Mouse (Mus musculus): ENCODE measurements around the gene Lamtor4. TPM values are rescaled to one million over a fixed set of nuclear protein-coding genes. Genes with fewer than 3 reads are reported as not detected.

Lamtor4 gene
- polyA plus RNA-seq, 1 experiment from 2014 or later, result 68.5 TPM

DNA sequence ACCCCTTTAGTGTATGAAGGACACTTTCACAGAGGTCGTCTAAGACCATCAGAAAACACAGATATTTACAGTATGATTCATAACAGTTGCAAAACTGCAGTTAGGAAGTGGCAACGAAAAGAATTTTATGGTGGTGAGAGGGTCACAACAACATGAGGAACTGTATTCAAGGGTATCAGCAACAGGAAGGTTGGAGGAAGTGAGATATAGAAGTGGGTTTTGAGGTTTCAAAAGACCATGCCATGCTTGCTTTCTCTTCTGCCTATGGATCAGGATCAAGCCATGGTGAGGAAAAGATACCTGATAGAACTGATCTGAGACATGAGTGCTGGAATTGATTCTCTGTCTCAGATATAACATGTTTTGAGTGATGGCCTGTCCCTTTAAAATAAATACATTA lies 27.9 kb upstream of the Lamtor4 start:
- H3K4me1 ChIP-seq (replicated peaks; ENCODE audit: control insufficient read depth, insufficient read depth, low read length), result no peaks in the 10 kb centered on the region
- no peaks in the 10 kb centered on the region for H3K27me3 ChIP-seq (replicated peaks; ENCODE audit: control insufficient read depth, insufficient read depth, low read length)
- no peak for ATAC-seq (replicated peaks; ENCODE audit: low FRiP score, low TSS enrichment, low read depth)
- no peaks in the 10 kb centered on the region for H3K36me3 ChIP-seq (ENCODE audit: control insufficient read depth, insufficient read depth, low read length)
- DNase-seq (ENCODE audit: low spot score), result no peak
- no peak overlapping the region for H3K27ac ChIP-seq (ENCODE audit: low read depth)
- H3K9me3 ChIP-seq (ENCODE audit: control insufficient read depth, low read length), result no peaks in the 10 kb centered on the region
- no peak overlapping the region for H3K4me3 ChIP-seq (ENCODE audit: low read depth, low read length)
- H3K4me2 ChIP-seq (ENCODE audit: low read length), result no peak overlapping the region
- no peak overlapping the region for H3K9ac ChIP-seq (ENCODE audit: low read length)
- WGBS, result 65% methylated on average over 2 of the region's 2 CpGs

DNA sequence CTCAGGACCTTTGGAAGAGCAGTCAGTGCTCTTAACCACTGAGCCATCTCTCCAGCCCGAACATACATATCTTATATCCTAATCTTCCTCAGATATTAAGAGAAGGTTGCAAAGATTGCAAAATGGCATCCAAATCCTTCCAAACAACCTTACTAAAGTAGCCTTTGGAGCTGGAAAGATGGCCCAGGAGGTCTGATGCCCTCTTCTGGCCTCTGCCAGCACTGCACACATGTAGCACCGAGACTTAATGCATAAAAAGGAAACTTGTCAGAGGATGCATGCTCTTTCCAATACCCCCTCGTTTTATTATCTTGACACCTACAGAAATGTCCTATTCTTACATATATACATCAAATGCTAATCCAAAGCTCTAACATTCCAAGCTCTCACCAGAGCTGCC lies 27.3 kb upstream of the Lamtor4 start:
- ATAC-seq (replicated peaks; ENCODE audit: low FRiP score, low TSS enrichment, low read depth) (no peak), DNase-seq (ENCODE audit: low spot score) (no peak)
- Histone ChIP-seq H3K4me2 (ENCODE audit: low read length) (no peak overlapping the region), H3K27ac (ENCODE audit: low read depth) (no peak overlapping the region), H3K4me3 (ENCODE audit: low read depth, low read length) (no peak overlapping the region), H3K36me3 (ENCODE audit: control insufficient read depth, insufficient read depth, low read length) (no peaks in the 10 kb centered on the region), H3K4me1 (replicated peaks; ENCODE audit: control insufficient read depth, insufficient read depth, low read length) (no peaks in the 10 kb centered on the region), H3K27me3 (replicated peaks; ENCODE audit: control insufficient read depth, insufficient read depth, low read length) (no peaks in the 10 kb centered on the region), H3K9me3 (ENCODE audit: control insufficient read depth, low read length) (no peaks in the 10 kb centered on the region), H3K9ac (ENCODE audit: low read length) (no peak overlapping the region)
- 52% methylated on average over 3 of the region's 3 CpGs for WGBS

DNA sequence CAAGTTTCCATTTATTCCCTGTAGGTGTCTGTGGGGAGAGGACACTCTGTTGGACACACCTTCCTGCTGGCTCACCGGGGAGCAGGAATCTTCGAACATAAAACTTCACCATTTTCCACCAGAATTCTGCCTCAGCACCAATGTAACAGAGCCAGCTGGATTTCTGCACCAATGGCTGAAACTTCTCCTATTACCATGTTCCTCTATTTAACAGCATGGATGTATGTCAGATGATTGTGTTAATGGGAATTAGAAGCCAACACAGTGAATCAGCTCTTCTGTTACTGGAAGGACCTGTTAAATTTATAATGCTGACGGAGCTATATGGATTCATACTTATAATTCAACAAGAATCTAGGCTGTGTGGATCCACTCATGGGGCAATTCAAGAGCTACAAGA lies 25.8 kb upstream of the Lamtor4 start:
- H3K27ac ChIP-seq (ENCODE audit: low read depth), result no peak overlapping the region
- no peak for ATAC-seq (replicated peaks; ENCODE audit: low FRiP score, low TSS enrichment, low read depth)
- H3K9me3 ChIP-seq (ENCODE audit: control insufficient read depth, low read length), result no peaks in the 10 kb centered on the region
- no peaks in the 10 kb centered on the region for H3K36me3 ChIP-seq (ENCODE audit: control insufficient read depth, insufficient read depth, low read length)
- H3K27me3 ChIP-seq (replicated peaks; ENCODE audit: control insufficient read depth, insufficient read depth, low read length), result no peaks in the 10 kb centered on the region
- no peaks in the 10 kb centered on the region for H3K4me1 ChIP-seq (replicated peaks; ENCODE audit: control insufficient read depth, insufficient read depth, low read length)
- 91% methylated on average over 3 of the region's 3 CpGs for WGBS
- H3K4me2 ChIP-seq (ENCODE audit: low read length), result no peak overlapping the region
- H3K4me3 ChIP-seq (ENCODE audit: low read depth, low read length), result no peak overlapping the region
- no peak overlapping the region for H3K9ac ChIP-seq (ENCODE audit: low read length)
- no peak for DNase-seq (ENCODE audit: low spot score)

- 82% methylated on average over 2 of the region's 2 CpGs for whole genome bisulfite sequencing
- Histone ChIP-seq H3K36me3 (ENCODE audit: control insufficient read depth, insufficient read depth, low read length) (no peaks in the 10 kb centered on the region), H3K4me1 (replicated peaks; ENCODE audit: control insufficient read depth, insufficient read depth, low read length) (no peaks in the 10 kb centered on the region), H3K4me3 (ENCODE audit: low read depth, low read length) (no peak overlapping the region), H3K4me2 (ENCODE audit: low read length) (no peak overlapping the region), H3K9me3 (ENCODE audit: control insufficient read depth, low read length) (no peaks in the 10 kb centered on the region), H3K27me3 (replicated peaks; ENCODE audit: control insufficient read depth, insufficient read depth, low read length) (no peaks in the 10 kb centered on the region), H3K27ac (ENCODE audit: low read depth) (no peak overlapping the region), H3K9ac (ENCODE audit: low read length) (no peak overlapping the region)
- ATAC-seq (replicated peaks; ENCODE audit: low FRiP score, low TSS enrichment, low read depth) (no peak), DNase-seq (ENCODE audit: low spot score) (no peak)
These were observed 21.5 kb upstream of the Lamtor4 start for GRCm38 (mm10) chr5:138233778-138234177.

- no peak overlapping the region for H3K4me3 ChIP-seq (ENCODE audit: low read depth, low read length)
- DNase-seq (ENCODE audit: low spot score) (no peak), ATAC-seq (replicated peaks; ENCODE audit: low FRiP score, low TSS enrichment, low read depth) (no peak)
- H3K9ac ChIP-seq (ENCODE audit: low read length), result no peak overlapping the region
- H3K27me3 ChIP-seq (replicated peaks; ENCODE audit: control insufficient read depth, insufficient read depth, low read length), result no peaks in the 10 kb centered on the region
- no peak overlapping the region for H3K27ac ChIP-seq (ENCODE audit: low read depth)
- H3K36me3 ChIP-seq (ENCODE audit: control insufficient read depth, insufficient read depth, low read length), result no peaks in the 10 kb centered on the region
- H3K4me2 ChIP-seq (ENCODE audit: low read length), result no peak overlapping the region
- no peaks in the 10 kb centered on the region for H3K4me1 ChIP-seq (replicated peaks; ENCODE audit: control insufficient read depth, insufficient read depth, low read length)
- no peaks in the 10 kb centered on the region for H3K9me3 ChIP-seq (ENCODE audit: control insufficient read depth, low read length)
These were observed 21.1 kb upstream of the Lamtor4 start for GRCm38 (mm10) chr5:138234224-138234623.

- H3K4me3 ChIP-seq (ENCODE audit: low read depth, low read length), result no peak overlapping the region
- no peaks in the 10 kb centered on the region for H3K36me3 ChIP-seq (ENCODE audit: control insufficient read depth, insufficient read depth, low read length)
- no peaks in the 10 kb centered on the region for H3K9me3 ChIP-seq (ENCODE audit: control insufficient read depth, low read length)
- no peak for ATAC-seq (replicated peaks; ENCODE audit: low FRiP score, low TSS enrichment, low read depth)
- no peaks in the 10 kb centered on the region for H3K4me1 ChIP-seq (replicated peaks; ENCODE audit: control insufficient read depth, insufficient read depth, low read length)
- no peak for DNase-seq (ENCODE audit: low spot score)
- H3K27me3 ChIP-seq (replicated peaks; ENCODE audit: control insufficient read depth, insufficient read depth, low read length), result no peaks in the 10 kb centered on the region
- no peak overlapping the region for H3K9ac ChIP-seq (ENCODE audit: low read length)
- 26% methylated on average over 2 of the region's 2 CpGs for WGBS
- no peak overlapping the region for H3K4me2 ChIP-seq (ENCODE audit: low read length)
- no peak overlapping the region for H3K27ac ChIP-seq (ENCODE audit: low read depth)
These were observed 13.8 kb upstream of the Lamtor4 start for GRCm38 (mm10) chr5:138241511-138241910.

DNA sequence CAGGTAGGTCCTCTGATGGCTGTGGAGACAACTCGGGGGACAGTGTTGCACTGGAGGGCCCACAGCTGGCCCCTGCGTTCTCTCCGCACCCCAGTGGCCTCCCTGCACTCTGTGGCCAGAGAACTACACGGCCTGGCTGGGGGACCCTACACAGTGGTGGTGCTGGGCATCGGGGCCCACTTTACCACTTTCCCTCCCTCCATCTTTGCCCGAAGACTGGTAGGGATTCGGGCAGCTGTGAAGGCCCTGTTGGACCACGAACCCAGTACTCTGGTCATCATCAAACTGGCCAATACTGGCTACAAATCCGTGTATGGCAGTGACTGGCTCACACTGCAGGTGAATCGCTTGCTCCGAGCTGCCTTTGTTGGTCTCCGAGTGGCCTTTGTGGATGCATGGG lies 4.1 kb upstream of the Lamtor4 start:
- no peaks in the 10 kb centered on the region for H3K36me3 ChIP-seq (ENCODE audit: control insufficient read depth, insufficient read depth, low read length)
- no peak overlapping the region for H3K27ac ChIP-seq (ENCODE audit: low read depth)
- H3K9me3 ChIP-seq (ENCODE audit: control insufficient read depth, low read length), result no peaks in the 10 kb centered on the region
- 84% methylated on average over 12 of the region's 12 CpGs for WGBS
- no peak for ATAC-seq (replicated peaks; ENCODE audit: low FRiP score, low TSS enrichment, low read depth)
- H3K4me2 ChIP-seq (ENCODE audit: low read length), result no peak overlapping the region
- H3K4me1 ChIP-seq (replicated peaks; ENCODE audit: control insufficient read depth, insufficient read depth, low read length), result peaks cover 2% of the 10 kb centered on the region; the same call in 1 of the 2 replicates
- no peak overlapping the region for H3K9ac ChIP-seq (ENCODE audit: low read length)
- no peak overlapping the region for H3K4me3 ChIP-seq (ENCODE audit: low read depth, low read length)
- no peaks in the 10 kb centered on the region for H3K27me3 ChIP-seq (replicated peaks; ENCODE audit: control insufficient read depth, insufficient read depth, low read length)
- DNase-seq (ENCODE audit: low spot score), result no peak

DNA sequence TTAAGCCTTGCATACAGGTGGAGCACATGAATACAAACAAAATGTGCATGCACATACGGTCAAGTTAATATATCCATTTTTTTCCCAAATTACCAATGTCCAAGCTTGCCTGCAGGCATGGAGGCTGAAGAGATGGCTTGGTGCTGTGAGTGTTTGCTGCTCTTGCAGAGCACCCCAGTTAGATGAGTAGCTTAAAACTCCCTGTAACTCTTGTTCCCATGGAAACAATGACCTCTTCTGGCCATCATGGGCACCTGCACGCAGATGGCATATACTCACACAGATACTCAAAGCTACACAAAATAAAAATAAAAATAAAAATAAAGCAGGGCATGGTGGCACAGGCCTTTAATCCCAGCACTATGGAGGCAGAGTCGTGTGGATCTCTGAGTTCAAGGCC lies 2.2 kb upstream of the Lamtor4 start:
- Histone ChIP-seq H3K4me2 (ENCODE audit: low read length) (no peak overlapping the region), H3K4me3 (ENCODE audit: low read depth, low read length) (no peak overlapping the region), H3K36me3 (ENCODE audit: control insufficient read depth, insufficient read depth, low read length) (0 out of 2 replicates have a peak, but pooled peaks cover 7% of the 10 kb centered on the region), H3K9ac (ENCODE audit: low read length) (no peak overlapping the region), H3K9me3 (ENCODE audit: control insufficient read depth, low read length) (no peaks in the 10 kb centered on the region), H3K27ac (ENCODE audit: low read depth) (no peak overlapping the region), H3K27me3 (replicated peaks; ENCODE audit: control insufficient read depth, insufficient read depth, low read length) (no peaks in the 10 kb centered on the region), H3K4me1 (replicated peaks; ENCODE audit: control insufficient read depth, insufficient read depth, low read length) (peaks cover 7% of the 10 kb centered on the region; the same call in 1 of the 2 replicates)
- DNase-seq (ENCODE audit: low spot score) (no peak), ATAC-seq (replicated peaks; ENCODE audit: low FRiP score, low TSS enrichment, low read depth) (no peak)
- WGBS, result 94% methylated on average over 3 of the region's 3 CpGs

DNA sequence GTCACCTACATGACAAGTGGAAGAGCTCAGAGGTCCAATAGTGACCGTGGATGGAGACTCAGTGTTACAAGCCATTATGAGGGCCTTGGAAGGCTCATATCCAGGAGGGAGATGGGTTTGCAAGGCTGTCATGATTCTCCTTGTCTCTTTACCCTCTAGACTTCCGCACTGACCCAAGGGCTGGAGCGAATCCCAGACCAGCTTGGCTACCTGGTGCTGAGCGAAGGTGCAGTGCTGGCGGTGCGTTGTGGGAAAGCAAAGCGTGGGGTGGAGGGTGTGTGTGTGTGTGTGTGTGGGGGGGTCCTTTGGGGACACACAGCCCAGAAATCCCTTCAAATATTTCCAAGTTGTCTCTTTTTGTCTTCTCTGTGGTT lies 799 bp downstream of the Lamtor4 start:
- Histone ChIP-seq H3K27me3 (replicated peaks; ENCODE audit: control insufficient read depth, insufficient read depth, low read length) (no peaks in the 10 kb centered on the region), H3K4me1 (replicated peaks; ENCODE audit: control insufficient read depth, insufficient read depth, low read length) (peaks cover 7% of the 10 kb centered on the region; the same call in 1 of the 2 replicates), H3K4me2 (ENCODE audit: low read length) (peak overlapping the region; percentile 82), H3K4me3 (ENCODE audit: low read depth, low read length) (peak overlapping the region; percentile 83), H3K9ac (ENCODE audit: low read length) (peak overlapping the region; percentile 60), H3K27ac (ENCODE audit: low read depth) (peak overlapping the region; percentile 69; the same call in 1 of the 2 replicates), H3K36me3 (ENCODE audit: control insufficient read depth, insufficient read depth, low read length) (peaks cover 33% of the 10 kb centered on the region), H3K9me3 (ENCODE audit: control insufficient read depth, low read length) (no peaks in the 10 kb centered on the region)
- peak; percentile 33; the same call in 1 of the 2 replicates for ATAC-seq (replicated peaks; ENCODE audit: low FRiP score, low TSS enrichment, low read depth)
- WGBS, result 12% methylated on average over 7 of the region's 7 CpGs
- DNase-seq (ENCODE audit: low spot score), result no peak

All from intestine, embryonic 14.5 days (tissue).